Mouse (Mus musculus) hindbrain, postnatal 0 days (tissue): ENCODE measurements around the gene Elmo1. TPM values are rescaled to one million over a fixed set of nuclear protein-coding genes. Genes with fewer than 3 reads are reported as not detected.
A peak's percentile ranks its signal among the peaks of the same experiment; 100 is the strongest.

Source experiments
- ATAC-seq: fragments of 200-750 bp; cut with Nextera tagmentation; 2 replicates; pipeline ENCODE4 v1.8.0; 2017; ENCODE audit warnings: mild to moderate bottlenecking, moderate TSS enrichment, moderate library complexity
- DNase-seq: peaks from one replicate; pipeline ENCODE4 v3.0.0-alpha.2; 2015; ENCODE audit warnings: low spot score
- H3K27ac ChIP-seq: fragments of 300-500 bp; sonication (generic); 2 replicates; pipeline ENCODE4 v1.5.1; 2014; ENCODE audit warnings: mild to moderate bottlenecking
- H3K27me3 ChIP-seq: fragments of 300-500 bp; sonication (generic); 2 replicates; pipeline ENCODE4 v1.6.1; 2014; ENCODE audit warnings: low read length, mixed read lengths; ENCODE audit not compliant: insufficient read depth
- H3K36me3 ChIP-seq: fragments of 300-500 bp; sonication (generic); 2 replicates; pipeline ENCODE4 v1.6.1; 2014; ENCODE audit warnings: low read length, mixed read lengths; ENCODE audit not compliant: insufficient read depth
- H3K4me1 ChIP-seq: fragments of 300-500 bp; sonication (generic); 2 replicates; pipeline ENCODE4 v1.6.1; 2014; ENCODE audit warnings: antibody characterized with exemption, low read length, mixed read lengths; ENCODE audit not compliant: insufficient read depth
- H3K4me2 ChIP-seq: fragments of 300-500 bp; sonication (generic); 2 replicates; pipeline ENCODE4 v1.6.1; 2014; ENCODE audit warnings: low read depth, mild to moderate bottlenecking, low read length, moderate library complexity, mixed read lengths
- H3K4me3 ChIP-seq: fragments of 300-500 bp; sonication (generic); 2 replicates; pipeline ENCODE4 v1.5.1; 2014; ENCODE audit warnings: low read length
- H3K9ac ChIP-seq: fragments of 300-500 bp; sonication (generic); replicated peaks from 2 replicates; pipeline ENCODE4 v1.6.1; 2014; ENCODE audit warnings: mild to moderate bottlenecking, low read length, moderate library complexity, mixed read lengths
- H3K9me3 ChIP-seq: fragments of 300-500 bp; sonication (generic); 2 replicates; pipeline ENCODE4 v1.6.1; 2016; ENCODE audit warnings: low read length, mixed read lengths
- CTCF ChIP-seq: IDR thresholded peaks from 2 replicates; pipeline ENCODE4 v1.5.1; 2016; ENCODE audit warnings: antibody characterized with exemption, control low read depth, low read depth
- WGBS: fragments of 180-500 bp; shearing (Covaris S2); extraction: QIAGEN DNeasy Blood & Tissue Kit; methylation state at CpG from one replicate; pipeline ENCODE4 v1.1.7; 2014; 5-methylcytosine and 5-hydroxymethylcytosine counted together
- polyA plus RNA-seq: library from polyadenylated mRNA; unstranded; fragments of >200 nt; fragmentation: Nextera tagmentation; extraction: Ambion mirVana; gene quantifications from 2 replicates; pipeline ENCODE4 v1.2.1, GENCODE M21; 2015
- total RNA-seq: library from RNA; depleted of rRNA; stranded (reverse); fragments of >200 nt; gene quantifications from 2 replicates; pipeline ENCODE4 v1.2.3, GENCODE M21; 2014

The Elmo1 gene
- total and polyA plus RNA-seq, 2 experiments from 2014 or later, result 35.8 to 37.5 TPM

DNA sequence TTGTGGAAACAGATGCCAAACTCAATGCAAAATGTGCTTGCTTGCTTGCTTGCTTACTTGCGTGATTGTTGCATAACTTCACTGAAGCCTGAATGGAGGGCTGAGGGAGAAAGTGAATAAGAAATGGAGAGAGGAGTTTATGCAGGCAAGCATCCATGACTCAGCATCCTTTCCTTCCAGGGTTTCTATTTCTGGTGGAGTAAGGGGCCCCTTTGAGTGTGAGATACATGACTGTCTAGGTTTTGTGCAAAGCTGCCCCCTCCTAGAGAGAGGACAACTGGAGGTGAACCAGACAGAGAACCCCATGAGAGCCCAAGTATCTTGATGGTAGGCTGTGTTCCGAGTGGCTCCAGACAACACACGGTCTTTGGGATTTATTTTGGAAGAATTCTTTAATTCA is 508.2 kb downstream of the Elmo1 start:
- WGBS, result 89% methylated on average over 3 of the region's 3 CpGs
- Histone ChIP-seq H3K4me2 (no peak overlapping the region), H3K9ac (no peak overlapping the region), H3K4me3 (no peak overlapping the region), H3K27ac (no peak overlapping the region), H3K36me3 (peaks cover 4% of the 10 kb centered on the region; the same call in 1 of the 2 replicates), H3K9me3 (no peaks in the 10 kb centered on the region), H3K27me3 (no peaks in the 10 kb centered on the region), H3K4me1 (no peaks in the 10 kb centered on the region)
- TF ChIP-seq CTCF, result no peak
- no peak for DNase-seq
- no peak for ATAC-seq

DNA sequence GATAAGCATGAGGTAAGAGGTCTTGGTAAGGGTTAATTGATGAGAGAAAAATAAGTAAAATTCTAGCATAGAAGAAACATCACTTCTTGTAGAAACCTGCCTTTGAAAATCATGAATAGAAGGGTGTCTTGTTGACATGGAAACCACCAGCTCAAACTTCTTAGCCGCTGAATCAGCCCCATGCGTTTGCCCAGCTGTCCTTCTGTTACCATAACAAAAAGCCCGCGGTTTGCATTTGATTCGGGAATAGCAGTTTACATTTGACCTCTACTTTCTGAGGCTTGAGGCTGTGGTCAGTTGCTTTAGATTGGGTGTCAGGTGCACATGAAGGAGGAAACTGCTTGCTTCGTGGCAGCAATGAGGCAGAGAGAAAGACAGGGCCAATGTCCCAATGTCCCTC is 509.9 kb downstream of the Elmo1 start:
- DNase-seq (no peak), ATAC-seq (no peak)
- H3K27me3 ChIP-seq, result no peaks in the 10 kb centered on the region
- peaks cover 4% of the 10 kb centered on the region; the same call in 1 of the 2 replicates for H3K36me3 ChIP-seq
- no peak overlapping the region for H3K9ac ChIP-seq
- H3K4me3 ChIP-seq, result no peak overlapping the region
- no peak overlapping the region for H3K4me2 ChIP-seq
- no peak overlapping the region for H3K27ac ChIP-seq
- H3K4me1 ChIP-seq, result no peaks in the 10 kb centered on the region
- H3K9me3 ChIP-seq, result no peaks in the 10 kb centered on the region
- 24% methylated on average over 6 of the region's 6 CpGs for WGBS
- no peak for TF ChIP-seq CTCF

DNA sequence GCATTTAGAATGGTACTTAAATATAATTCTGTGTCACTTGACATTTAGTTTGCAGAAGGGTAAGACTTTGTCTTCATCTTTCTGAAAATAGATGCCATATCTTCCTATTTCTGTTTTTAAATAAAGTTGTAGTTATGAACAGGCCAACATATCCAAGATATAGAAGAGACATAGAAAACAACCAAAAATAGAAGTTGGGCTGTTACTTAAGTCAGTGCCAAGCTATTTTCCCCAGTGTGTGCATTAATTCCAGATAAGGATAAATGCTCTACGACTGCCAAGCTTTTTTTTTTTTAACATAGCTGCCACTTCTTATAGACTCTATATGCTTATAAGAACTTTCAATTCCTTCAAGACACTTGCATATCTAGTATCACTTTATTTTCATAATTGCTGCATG is 511.0 kb downstream of the Elmo1 start:
- no peak for TF ChIP-seq CTCF
- Histone ChIP-seq H3K36me3 (peaks cover 4% of the 10 kb centered on the region; the same call in 1 of the 2 replicates), H3K4me3 (no peak overlapping the region), H3K9ac (no peak overlapping the region), H3K9me3 (no peaks in the 10 kb centered on the region), H3K4me1 (no peaks in the 10 kb centered on the region), H3K4me2 (no peak overlapping the region), H3K27ac (no peak overlapping the region), H3K27me3 (no peaks in the 10 kb centered on the region)
- 82% methylated on average over 1 of the region's 1 CpGs for WGBS
- ATAC-seq, result no peak
- DNase-seq, result no peak

DNA sequence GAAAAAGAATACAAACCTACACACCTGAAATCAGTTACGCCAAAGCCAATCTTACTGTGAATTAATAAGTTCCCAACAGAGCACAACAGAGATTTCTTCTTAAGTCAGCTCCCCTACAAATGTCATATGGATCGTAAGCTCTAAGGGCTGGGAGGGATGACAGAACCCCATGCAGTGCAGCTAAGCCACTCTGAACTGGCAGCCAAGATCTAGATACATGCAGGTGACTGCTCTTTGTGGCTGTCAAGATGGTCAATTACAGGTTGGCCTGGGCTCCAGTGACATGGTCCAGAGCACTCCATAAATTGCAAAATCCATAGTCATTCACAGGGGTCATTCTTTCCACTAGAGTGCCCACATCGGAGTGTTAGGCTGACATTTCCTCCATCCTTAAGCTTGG is 516.5 kb downstream of the Elmo1 start:
- Histone ChIP-seq H3K9me3 (no peaks in the 10 kb centered on the region), H3K4me2 (no peak overlapping the region), H3K4me3 (no peak overlapping the region), H3K36me3 (peaks cover 2% of the 10 kb centered on the region; the same call in 1 of the 2 replicates), H3K9ac (no peak overlapping the region), H3K4me1 (0 out of 2 replicates have a peak, but pooled peaks cover 6% of the 10 kb centered on the region), H3K27ac (no peak overlapping the region), H3K27me3 (no peaks in the 10 kb centered on the region)
- TF ChIP-seq CTCF, result no peak
- peak; percentile 48 for ATAC-seq
- 66% methylated on average over 3 of the region's 3 CpGs for WGBS
- no peak for DNase-seq

DNA sequence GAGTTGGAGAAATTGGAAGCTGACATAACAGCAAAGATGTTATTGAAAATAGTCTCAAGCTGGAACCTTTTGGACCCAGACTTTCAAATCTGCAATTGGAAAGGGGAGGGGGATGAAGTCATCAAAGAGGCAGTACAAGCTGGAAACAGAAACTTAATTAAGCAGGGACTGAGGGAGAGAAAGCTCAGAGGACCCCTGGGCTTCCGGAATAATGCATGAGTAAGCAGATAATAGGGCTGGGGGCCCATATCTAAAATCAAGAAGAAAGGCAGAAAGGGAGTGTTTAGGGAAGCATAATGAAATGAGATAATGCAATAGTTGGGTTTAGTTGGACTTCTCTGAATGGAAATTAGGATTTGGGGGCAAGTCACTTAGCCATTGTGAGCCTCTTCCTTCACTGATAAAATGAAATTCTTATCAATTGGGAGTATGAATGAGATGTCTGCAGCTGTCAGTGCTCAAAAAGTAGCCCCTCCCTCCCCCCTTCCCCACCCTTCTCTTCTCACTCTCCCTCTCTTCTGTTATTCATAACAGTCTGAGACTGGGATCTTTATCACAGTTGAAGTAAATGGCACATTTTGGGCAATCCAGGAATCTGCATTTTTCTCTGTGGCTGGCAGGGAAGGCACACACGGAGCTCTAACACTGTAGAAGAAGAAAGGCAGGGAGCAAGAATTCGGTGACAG is 518.8 kb downstream of the Elmo1 start:
- TF ChIP-seq CTCF, result no peak
- WGBS, result 10% methylated on average over 3 of the region's 3 CpGs
- Histone ChIP-seq H3K4me3 (no peak overlapping the region), H3K4me2 (no peak overlapping the region), H3K36me3 (no peaks in the 10 kb centered on the region), H3K9ac (no peak overlapping the region), H3K27me3 (no peaks in the 10 kb centered on the region), H3K9me3 (no peaks in the 10 kb centered on the region), H3K27ac (no peak overlapping the region), H3K4me1 (0 out of 2 replicates have a peak, but pooled peaks cover 6% of the 10 kb centered on the region)
- DNase-seq, result peak; percentile 46
- ATAC-seq, result peak; percentile 46

DNA sequence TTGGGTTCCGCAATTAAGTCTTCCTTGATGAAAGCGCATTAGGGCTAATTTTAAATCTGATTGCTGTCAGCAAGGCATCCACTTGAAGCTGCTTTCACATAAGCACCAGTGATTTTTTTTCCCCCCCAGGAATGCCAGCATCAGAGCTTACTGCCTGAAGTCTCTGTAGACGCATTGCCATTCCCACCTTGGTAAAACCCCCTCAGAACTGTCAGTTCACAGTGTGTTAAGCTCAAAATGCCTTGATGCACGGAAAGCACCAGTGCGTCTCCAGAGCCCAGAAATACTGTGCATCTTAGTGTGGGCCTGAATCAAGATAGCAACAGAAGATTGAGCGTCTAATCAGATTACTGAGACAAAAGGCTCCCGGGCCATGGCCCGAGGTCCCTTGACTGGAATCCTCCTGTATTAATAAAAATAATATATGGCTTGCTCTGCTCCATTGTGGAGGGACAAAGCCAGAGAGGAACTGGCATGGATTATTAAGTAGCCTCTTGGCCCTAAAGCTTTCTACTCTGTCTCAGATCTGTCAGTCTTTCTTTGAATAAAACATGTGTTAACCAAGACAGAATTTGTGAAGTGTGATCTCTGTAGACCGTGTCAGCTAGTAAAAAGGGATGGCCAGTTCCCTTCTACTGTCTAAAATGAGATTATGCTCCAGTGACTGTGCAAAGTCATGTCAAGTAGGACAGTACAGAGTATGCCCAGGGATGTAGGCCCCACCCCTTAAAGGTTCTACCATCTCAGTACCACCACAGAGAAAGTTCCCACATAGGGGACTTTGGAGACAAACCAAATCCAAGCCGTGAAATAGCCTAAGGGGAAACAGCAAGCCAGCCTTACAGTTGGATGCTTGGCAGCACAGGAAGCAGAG is 525.4 kb downstream of the Elmo1 start:
- DNase-seq, result peak; percentile 42

More for the DNA sequence above, 525.4 kb downstream of the Elmo1 start:
- Histone ChIP-seq H3K4me3 (no peak overlapping the region), H3K4me2 (no peak overlapping the region), H3K27ac (no peak overlapping the region), H3K27me3 (no peaks in the 10 kb centered on the region), H3K9ac (no peak overlapping the region), H3K36me3 (no peaks in the 10 kb centered on the region), H3K4me1 (peaks cover 5% of the 10 kb centered on the region; the same call in 1 of the 2 replicates), H3K9me3 (no peaks in the 10 kb centered on the region)
- 44% methylated on average over 10 of the region's 10 CpGs for WGBS
- no peak for TF ChIP-seq CTCF
- ATAC-seq, result peak; percentile 39; the same call in 1 of the 2 replicates
